Mouse (Mus musculus): Measurements from ENCODE around the gene Insm2. TPM values are rescaled to one million over a fixed set of nuclear protein-coding genes. Genes with fewer than 3 reads are reported as not detected.
"Not testable (repeated sequence)": the region's sequence is repeated elsewhere in the genome, so short reads cannot be mapped to it uniquely, and the experiment has no call there.

The Insm2 gene
- not detected for total RNA-seq (2021)
- long read RNA-seq, experiment 1 = 0 reads
- long read RNA-seq, experiment 2 = 0 reads

DNA sequence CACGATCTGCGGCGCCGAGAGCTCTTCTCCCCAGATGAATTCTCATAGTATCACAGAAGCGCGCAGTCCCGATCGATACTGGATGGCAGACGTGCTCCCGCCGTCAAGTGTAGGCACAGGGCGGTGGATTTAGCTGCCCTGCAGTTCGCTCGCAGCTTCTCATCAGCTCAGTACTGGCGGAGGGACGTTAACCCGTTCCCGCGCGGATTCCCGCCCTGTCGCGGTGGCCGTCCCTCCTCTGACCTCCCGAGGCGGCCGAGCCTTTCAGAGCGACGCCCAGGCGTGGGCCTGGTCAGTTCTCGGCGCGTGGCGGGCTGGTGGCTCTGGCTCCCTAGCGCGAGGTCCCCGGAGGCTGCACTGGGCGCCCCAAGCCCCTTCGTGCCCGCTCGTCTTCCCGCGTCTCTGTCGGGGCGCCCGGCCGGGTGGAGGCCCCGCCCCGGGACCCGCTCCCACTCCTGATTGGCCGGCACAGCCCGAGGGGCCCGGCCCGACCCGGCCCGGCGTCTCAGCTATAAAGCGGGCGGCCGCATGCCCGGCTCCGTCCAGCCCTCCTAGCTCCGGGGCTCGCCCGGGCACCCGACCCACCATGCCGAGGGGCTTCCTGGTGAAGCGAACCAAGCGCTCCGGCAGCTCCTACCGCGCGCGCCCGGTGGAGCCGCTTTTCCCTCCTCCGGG, at the start of gene Insm2:
Gene Insm2 (plus strand): TSS at position 541 of the 675 bp plus-strand sequence.
- DNase-seq = no peak

DNA sequence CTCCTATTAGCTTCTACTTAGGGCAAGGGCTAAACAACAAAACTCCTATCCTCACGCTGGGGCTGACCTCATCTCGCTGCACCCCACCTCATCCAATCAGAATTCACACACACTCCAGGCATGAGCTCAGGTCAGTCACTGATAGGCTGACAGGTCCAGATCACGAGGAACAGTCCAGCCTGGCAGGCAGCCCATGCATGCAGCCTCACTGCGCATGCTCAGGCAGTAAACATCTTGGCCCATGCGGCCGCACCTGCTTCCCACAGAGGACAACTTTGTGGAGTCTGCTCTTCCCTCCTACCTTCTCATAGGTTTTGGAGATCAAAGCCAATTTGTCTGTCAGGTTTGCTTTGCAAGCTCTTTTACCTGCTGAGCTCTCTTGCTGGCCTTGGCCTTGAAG, 44.3 kb upstream of the Insm2 start:
- DNase-seq = not testable (repeated sequence)

DNA sequence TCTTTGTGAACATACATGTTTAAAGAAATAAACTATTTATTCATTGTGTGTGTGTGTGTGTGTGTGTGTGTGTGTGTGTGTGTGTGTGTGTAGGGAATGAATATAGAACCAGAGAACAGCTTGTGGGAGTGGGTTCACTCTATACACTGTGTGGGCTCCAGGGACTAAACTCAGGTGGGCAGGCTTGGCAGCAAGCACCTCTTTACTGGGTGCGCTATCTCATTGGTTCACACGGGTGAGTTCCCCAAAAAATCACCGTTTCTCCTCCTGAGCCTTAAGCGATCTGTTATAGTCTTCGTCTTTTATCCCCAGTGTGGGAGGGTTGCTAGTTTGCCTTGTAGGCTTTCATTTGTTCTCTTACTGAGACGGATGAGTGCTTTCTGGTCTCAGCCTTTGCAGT, 41.4 kb upstream of the Insm2 start:
- no peak for DNase-seq

DNA sequence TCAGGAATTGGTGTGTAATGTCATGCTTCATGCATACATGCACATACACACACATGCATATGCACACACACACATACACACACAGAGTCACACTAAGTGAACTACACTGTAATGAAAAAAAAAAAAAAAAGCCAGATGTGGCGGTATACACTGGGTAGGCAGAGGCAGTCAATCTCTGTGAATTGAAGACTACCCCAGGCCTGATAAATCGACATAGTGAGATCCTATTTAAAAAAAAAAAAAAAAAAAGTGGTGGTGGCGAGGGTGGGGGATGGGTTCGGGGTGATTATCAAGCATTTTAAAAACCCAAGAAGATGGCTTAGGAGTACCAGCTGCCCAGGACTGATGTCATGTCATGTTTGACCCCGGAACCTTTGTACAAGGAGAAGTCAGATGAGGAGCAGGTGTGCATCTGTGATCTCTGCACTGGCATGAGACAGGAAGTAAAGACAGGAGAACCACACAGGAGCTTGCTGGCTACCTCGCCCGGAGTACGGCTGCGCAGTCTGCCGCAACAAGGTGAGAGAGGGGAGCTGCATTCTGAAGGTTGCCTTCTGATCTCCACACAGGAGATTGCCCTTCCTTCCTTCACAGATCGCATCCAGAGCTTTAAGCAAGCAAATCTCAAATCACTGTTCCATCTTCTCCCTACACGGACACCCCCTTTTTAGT, 39.9 kb upstream of the Insm2 start:
- DNase-seq = no peak

DNA sequence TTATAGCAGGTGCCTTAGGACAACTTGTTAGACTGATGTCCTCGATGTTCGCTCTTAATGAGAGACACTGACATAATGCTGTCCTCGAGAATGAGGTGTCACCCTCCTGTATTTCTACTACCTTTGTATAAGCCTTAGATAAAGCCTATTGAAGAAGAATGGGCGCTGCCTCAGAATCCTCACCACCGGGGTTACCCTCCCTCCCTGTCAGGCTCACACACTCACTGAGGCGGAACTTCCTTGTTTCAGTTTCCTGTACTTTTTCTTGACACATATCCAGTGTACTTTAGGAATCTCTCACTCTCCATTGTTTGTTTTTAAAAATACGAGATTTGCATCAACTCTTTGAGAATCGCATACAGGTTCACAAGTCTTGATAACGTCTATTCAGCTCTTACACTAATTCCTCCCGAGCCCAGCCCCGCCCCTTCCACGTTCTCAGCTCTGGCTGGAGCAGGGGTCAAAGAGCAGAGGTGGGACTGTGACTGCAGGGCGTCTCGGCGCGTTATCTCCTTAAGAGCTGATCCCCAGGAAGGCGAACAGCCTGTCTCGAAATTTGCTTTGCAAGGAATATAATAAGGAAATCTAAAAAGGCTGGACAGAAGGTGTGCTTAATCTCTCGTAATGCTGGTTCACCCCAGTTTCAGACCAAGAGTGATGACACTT, 39.1 kb upstream of the Insm2 start:
- peak; percentile 8 for DNase-seq

DNA sequence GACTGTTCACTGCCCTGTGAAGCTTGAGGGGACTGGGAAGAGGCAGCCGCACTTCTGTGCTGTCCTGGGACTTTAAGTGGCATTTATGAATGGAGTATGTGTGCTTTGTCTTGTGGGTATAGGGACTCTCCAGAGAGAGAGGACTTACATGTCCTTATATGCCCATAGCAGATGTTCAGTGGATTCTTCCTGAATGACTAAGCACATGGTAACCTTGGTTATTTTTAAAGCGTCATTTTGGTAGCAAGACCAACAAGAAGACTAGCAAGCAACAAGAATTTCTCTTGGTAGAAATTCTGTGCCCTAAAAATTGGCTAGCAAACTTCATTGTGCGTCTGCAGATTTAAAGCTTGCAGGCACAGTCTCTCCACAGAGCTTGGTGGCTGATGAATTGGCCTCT, 35.5 kb upstream of the Insm2 start:
- no peak for DNase-seq

DNA sequence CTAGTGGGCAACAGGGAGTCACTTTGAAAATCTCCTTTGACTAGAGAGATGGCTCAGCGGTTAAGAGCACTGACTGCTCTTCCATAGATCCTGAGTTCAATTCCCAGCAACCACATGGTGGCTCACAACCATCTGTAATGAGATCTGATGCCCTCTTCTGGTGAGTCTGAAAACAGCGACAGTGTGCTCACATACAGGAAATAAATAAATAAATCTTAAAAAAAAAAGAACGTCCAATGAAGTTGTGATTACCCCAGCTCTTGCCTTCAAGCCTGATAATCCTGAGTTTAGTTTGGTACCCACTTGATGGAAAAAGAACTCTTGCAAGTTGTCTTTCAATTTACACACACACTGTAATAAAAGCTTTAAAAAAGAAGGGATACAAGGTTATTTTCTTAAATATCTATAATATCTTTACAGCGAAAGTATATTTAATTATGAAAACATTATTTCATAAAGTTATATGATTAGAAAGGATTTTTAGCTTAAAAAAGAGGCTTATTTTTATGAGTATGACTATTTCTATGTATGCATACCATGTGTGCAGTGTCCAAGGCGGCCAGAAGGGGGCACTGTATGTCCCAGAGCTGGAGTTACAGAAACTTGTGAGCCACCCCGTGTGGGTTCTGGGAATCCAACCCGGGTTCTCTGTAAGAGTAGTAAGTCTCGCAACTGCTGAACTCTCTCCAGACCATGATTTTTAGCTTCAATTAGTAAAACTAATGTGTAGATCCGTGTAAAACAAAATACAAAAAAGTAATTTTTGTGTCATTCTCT, 34.9 kb upstream of the Insm2 start:
- no peak for DNase-seq

DNA sequence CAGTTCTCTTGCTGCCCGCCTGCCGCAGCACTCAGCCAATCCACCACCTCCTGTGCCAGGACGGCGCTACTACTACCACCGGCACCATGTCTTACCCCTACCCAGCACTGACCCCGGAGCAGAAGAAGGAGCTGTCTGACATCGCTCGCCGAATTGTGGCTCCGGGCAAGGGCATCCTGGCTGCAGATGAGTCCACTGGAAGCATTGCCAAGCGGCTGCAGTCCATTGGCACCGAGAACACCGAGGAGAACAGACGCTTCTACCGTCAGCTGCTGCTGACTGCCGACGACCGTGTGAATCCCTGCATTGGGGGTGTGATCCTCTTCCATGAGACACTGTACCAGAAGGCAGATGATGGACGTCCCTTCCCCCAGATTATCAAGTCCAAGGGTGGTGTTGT, 34.0 kb upstream of the Insm2 start, which contains the start of gene Aldoart2:
Gene Aldoart2 (plus strand): TSS at position 34 of the 400 bp plus-strand sequence.
- no peak for DNase-seq

DNA sequence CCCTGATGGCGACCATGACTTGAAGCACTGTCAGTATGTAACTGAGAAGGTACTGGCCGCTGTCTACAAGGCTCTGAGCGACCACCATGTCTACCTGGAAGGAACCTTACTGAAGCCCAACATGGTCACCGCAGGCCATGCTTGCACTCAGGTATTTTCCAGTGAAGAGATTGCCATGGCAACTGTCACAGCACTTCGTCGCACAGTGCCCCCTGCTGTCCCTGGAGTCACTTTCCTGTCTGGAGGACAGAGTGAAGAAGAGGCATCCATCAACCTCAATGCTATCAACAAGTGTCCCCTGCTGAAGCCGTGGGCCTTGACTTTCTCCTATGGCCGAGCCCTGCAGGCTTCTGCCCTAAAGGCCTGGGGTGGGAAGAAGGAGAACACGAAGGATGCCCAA, 33.4 kb upstream of the Insm2 start:
- DNase-seq = no peak

DNA sequence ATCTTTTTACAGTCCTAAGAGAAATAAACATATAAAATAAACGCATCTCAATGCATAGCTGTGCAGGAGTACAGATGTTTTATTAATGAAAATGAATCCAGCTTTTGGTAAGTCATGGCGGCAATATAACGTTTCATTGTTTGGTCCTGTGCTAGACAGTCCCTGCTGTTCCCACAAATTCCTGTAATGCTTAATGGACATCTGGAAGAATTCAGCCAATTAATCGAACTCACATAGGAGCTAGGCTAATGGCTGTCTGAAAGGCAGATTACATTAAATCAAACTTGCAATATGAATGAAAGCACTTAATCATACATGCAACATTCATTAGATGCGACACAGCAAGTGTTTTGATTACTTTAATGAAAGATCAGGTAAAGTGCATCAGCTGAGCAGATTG, 32.4 kb upstream of the Insm2 start:
- DNase-seq = no peak

DNA sequence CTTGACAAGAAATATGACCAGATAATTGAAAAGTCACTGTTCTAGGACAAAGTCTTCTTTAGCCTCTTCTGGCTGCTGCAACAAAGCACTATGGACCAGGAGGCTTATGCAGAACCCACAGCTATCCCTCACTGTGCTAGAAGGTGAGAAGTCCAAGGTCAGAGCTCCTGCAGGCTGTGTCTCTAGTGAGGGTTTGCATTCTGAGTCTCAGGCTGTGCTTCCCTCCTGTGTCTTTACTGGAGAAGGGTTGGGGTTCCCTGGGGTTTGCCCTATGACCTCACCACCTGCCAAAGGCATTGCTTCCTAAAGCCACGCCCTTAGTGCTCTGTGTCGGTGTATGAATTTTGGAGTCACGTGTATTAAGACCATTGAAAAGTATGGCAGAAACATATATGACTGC, 30.8 kb upstream of the Insm2 start:
- DNase-seq = no peak

DNA sequence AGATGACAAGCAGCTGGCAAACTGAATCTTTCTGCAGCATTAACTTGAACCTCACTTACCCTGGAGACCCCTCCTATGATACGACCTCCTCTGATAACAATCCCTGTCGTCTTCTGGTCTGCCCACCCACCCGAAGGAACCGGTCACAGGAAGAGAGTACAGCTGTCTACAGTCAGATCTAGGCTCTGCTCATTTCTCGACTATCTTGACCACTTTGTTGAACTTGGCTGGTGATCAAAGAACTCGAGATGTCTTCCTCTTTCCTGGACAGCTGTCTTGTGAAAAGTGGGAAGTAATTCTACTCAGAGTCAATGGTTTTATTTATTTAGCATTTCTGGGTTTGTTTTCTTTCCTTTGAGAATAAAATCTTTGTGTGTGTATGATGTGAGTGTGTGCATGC, 29.6 kb upstream of the Insm2 start:
- no peak for DNase-seq

DNA sequence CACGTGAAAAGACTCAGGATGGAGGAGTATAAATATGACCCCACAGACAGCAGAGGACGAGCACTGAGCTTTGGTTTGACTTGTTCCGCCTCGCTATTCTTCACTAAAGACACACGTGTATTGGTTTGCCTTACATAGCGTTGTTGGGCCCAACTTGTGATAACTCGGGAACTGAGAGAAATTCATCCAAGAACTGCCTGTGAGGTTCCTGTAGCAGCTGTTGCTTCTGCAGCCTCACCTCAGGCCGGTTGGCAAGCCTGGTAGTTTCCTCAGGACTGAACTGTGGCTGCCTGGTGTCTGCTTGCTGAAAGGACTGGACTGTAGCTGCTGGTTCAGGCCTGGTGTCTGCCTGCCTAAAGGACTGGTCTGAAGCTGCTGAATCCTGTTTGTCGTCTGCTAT, 28.6 kb upstream of the Insm2 start:
- DNase-seq = no peak

DNA sequence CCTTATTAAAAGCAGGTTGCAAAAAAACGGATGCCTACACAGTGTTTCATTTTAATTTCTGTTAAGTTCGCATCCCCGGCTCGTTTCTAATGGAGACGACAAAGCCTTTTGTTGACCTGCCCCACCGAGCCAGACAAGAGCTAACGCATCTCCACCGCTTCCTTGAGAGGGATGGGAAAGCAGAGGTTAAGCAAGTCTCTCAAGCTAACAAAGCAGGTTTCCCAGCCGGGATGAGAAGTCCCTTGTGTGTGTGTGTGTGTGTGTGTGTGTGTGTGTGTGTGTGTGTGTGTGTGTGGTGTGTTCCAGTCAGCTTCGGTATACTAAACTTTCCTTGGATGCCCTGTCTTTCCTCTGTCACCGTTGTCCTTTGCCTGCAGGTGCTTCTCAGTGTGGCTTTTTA, 28.0 kb upstream of the Insm2 start:
- DNase-seq = no peak

DNA sequence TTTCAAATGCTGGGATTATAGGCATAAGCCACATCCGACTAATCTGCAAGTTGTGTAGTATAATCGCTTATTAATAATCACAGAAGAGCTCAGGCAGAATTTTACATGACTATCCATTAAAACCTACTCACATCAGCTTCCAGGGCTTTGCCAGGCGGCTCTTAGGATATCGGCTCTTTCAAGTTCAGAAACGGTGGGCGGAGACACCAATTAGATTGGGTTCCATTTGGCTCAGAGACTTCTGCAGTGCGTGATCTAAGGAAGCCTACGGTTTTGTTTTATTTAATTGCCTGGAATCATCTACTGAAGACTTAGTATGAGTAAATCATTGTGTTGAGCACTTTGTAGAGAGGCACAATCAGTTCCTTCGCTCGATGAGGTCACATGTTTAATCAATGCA, 27.6 kb upstream of the Insm2 start:
- no peak for DNase-seq

DNA sequence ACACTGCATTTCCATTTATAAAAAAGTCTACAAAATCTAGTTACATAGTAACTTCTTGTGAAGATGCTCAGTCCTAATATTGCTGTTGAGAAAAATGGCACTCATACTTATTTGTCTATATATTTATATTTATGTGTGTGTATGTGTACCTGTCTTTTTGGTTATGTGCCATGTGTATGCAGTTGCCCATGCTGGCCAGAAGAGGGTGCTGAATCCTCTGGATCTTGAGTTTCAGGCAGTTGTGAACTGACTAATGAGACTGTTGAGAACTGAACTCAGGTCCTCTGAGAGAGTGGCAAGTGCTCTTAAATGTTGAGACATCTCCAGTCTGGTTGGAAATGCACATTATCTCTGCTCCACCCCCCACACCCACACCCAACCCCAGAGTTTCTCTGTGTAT, 26.1 kb upstream of the Insm2 start:
- DNase-seq = no peak

DNA sequence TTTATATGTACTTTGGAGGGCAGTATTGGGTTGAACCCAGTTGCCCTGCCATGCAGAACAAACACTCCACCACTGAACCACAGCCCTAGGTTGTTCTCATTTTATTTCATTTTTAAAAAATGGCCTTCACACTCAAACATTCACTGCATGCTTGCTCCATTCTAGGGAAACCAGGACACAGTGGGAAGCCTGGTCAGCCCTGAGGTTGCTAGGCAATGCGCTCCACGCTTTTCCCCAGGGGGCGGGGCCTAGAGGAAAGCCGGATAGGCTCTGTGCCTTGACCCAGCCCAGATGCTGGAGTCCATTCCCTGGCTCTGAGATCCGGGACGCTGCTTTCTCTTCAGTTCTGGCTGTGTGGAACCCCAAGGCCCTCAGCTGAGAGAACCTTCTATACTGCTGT, 25.4 kb upstream of the Insm2 start:
- DNase-seq = no peak

DNA sequence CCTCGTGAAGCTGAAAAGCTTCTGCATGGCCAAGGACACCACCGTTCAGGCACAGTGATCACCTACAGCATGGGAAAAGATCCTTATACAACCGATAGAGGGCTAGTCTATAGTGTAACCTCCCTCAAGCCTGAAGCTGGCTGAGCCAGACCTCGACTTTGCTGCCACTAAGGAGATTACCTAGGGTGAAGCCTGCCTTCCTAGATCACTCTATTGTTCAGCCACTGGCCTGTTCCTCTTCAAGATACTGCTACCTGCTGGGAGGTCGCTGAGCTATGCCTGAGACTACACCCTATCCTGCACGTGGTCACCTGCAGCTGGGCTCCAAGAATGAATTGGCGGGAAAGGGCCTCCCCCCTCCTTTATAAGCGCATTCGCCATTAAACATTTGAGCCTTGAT, 12.3 kb upstream of the Insm2 start:
- DNase-seq = not testable (repeated sequence)

DNA sequence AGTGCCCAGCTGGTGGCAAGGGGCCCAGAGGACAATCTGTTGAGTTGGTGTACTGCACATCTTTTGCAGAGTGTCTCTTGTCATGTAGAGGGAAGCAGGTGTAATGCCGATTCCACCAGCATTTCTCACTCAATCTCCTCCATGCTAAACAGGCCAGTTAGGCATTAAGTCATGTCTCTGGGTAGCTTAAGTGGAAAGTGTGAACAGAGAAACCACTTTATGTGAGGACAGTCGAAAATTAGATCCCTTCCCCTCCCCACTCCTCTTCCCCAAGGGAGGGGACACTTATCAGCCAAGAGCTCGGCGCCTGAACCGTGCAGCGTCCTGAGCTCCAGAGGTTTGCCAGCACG, 715 bp upstream of the Insm2 start:
- DNase-seq = no peak

DNA sequence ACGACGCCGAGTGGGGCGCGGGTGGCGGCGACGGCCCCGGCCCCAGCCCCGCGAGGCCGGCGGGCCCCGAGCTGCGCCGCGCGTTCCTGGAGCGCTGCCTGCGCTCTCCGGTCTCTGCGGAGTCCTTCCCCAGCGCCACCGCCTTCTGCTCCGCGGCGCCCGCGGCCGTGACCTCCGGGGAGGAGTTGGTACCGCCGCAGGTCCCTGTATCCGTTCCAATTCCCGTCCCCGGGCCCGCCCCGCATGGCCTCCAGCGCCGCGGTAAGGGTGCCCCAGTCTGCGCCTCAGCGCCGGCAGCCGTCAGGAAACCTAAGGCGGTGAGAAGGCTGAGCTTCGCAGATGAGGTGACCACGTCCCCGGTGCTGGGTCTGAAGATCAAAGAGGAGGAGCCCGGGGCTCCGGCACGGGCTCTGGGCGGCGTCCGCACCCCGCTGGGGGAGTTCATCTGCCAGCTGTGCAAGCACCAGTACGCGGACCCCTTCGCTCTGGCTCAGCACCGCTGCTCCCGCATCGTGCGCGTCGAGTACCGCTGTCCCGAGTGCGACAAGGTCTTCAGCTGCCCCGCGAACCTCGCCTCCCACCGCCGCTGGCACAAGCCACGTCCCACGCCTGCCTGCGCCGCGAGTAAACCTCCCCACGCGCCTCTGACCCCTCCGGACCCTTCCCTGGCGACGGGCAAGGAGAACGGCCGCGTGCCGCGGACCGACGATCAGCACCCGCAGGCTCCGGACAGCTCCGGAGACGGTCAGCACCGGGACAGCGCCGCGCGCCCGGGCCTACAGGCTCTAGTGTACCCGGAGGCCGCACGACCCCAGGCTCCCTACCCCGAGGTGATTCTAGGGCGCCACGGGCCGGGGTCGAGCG, 644 bp downstream of the Insm2 start:
- peak; percentile 28 for DNase-seq

DNA sequence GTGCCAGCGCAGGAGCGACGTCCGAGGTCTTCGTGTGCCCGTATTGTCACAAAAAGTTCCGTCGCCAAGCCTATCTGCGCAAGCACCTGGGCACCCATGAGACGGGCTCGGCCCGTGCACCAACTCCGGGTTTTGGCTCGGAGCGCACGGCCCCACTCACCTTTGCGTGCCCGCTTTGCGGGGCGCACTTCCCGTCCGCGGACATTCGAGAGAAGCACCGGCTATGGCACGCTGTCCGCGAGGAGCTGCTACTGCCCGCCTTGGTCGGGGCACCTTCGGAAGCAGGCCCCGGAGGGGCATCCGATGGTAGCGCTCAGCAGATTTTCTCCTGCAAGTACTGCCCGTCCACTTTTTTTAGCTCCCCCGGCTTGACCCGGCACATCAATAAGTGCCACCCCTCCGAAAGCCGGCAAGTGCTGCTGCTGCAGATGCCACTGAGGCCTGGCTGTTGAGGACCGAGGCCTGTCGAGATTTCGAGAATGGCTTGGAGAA, 1.3 kb downstream of the Insm2 start:
- DNase-seq = no peak

DNA sequence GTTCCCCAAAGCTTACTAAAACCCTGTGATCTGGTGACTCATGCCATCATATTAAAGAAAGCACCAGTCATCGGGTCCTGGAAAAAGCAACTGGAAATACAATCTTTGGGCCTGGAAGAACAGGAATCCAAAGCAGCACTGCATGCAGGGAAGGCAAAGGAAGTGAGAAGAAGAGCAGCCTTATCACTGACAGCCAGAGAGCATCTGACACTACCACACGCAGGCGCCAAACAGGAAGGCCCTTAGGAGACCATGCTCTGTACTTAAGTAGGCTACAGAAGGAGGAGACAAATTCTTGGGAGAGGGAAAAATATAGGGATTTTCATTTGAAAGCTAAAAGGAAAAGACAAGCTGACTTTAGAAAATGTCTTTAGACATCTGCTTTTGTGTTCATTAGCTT, 5.2 kb downstream of the Insm2 start:
- DNase-seq = no peak

All from gastrocnemius, postnatal 25 days (tissue).